Mouse (Mus musculus) large intestine, adult 2 months (tissue): ENCODE data around the gene Zscan26. TPM values are rescaled to one million over a fixed set of nuclear protein-coding genes. Genes with fewer than 3 reads are reported as not detected.
"Not testable (repeated sequence)": the region's sequence is repeated elsewhere in the genome, so short reads cannot be mapped to it uniquely, and the experiment has no call there.

Experiments
- DNase-seq: peaks from one replicate; pipeline ENCODE4 v3.0.0-alpha.2; 2012; ENCODE audit warnings: low read depth, low spot score
- WGBS: fragments of 180-500 bp; shearing (Covaris S2); methylation state at CpG from one replicate; pipeline ENCODE4 v1.1.7; 2018; 5-methylcytosine and 5-hydroxymethylcytosine counted together
- polyA plus RNA-seq: library from polyadenylated mRNA; depleted of rRNA; stranded (reverse); fragments of >200 nt; gene quantifications from 2 replicates; pipeline ENCODE4 v1.2.3, GENCODE M21; 2012

Gene Zscan26
- polyA plus RNA-seq, 1 experiment, result 8.3 TPM

DNA sequence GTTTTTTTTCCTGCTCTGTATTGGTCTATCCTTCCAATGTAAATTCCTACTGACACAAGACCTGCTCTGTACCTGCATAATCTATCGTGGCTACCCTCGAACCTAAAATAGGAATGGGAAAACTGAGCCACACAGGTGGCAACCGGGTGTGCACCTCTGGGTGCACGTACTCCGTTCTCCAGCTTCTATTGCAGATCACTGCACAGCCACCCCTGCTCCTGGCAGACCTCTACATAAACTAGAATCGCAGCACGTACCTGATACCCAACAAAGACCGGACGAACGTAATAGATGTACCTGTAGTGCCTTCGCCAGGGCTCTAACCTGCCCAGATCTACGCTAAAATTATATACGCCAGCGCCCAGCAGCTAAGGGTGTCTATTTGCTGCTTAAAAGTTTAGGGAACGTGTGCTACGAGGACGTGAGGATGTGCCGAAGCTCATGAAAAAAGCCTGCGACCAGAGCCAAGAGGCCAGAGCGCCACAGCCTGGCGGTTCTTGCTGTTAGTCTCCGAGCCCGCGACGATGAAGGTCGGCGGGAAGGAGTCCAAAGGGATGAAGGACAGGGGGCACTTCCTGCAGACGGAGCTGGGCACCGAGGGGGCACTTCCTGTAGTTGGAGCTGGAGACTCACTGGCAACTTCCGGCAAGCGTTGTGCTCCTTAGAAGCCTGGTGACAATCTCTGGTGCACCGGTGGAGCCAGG is 12.9 kb downstream of the Zscan26 start, which contains the start of gene Pgbd1:
Gene Pgbd1 (minus strand): TSS at position 556 of the 704 bp plus-strand sequence.
- under 1% methylated on average over 32 of the region's 32 CpGs for WGBS
- DNase-seq, result peak; percentile 29

- 81% methylated on average over 4 of the region's 4 CpGs for WGBS
- DNase-seq, result no peak
Observed at GRCm38 (mm10) chr13:21435476-21435875, 18.1 kb downstream of the Zscan26 start.

DNA sequence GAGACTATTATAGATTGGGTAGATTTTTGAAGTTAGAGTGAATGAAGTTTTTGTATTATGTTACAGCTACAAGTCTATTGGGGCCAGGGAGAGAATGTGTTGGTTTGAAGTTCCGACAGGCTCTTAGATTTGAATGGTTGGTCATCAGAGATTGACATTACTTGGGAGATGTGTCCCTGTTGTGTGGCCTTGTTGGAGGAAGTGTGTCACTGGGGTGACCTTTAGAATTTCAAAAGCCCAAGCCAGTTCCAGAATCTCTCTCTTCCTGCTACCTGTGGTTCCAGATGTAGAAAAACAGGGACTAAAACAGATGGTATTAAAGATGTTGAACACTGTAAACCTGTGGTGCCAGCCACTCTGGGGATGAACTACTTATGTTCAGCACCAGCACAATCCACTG is 25.9 kb downstream of the Zscan26 start:
- DNase-seq, result no peak
- WGBS, result 98% methylated on average over 1 of the region's 1 CpGs

DNA sequence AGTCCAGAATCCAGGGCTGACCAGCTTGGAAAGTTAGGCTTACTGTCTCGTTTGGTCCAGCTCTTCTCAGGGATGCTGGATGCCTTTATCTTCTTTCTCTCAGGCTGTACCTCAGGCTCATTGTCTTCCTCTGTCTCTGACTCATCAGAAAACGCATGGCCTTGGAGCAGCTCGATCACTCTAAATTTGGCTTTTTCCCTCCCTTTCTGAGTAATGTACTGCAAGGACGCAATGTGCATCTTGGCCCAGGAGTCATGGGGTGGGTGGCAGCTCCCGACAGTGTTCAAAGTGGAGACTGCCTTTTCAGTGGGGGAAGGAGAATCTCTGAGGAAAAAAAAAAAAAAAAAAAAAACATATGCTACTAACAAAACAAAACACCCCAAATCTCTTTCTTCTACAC is 30.2 kb downstream of the Zscan26 start:
- DNase-seq, result no peak
- 79% methylated on average over 5 of the region's 5 CpGs for WGBS

DNA sequence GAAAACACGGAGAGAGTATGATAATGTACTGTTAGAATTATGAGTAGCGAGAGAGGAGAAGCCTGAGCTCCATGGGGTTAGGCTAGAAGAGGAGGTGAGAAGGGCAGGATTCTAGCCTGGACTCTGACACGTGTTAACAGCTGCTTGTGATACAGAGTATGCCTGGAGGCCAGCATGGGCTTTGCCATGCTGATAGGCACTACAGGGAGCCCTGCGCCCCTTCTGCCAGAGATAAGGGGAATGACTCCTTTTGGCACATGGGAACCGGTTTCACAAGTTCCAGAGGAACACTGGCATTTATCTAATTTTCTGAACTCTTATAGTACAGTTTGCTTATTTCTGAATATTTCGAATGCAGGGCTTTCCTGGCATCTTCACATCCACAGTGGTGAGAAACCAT is 34.7 kb downstream of the Zscan26 start:
- 60% methylated on average over 6 of the region's 6 CpGs for WGBS

DNA sequence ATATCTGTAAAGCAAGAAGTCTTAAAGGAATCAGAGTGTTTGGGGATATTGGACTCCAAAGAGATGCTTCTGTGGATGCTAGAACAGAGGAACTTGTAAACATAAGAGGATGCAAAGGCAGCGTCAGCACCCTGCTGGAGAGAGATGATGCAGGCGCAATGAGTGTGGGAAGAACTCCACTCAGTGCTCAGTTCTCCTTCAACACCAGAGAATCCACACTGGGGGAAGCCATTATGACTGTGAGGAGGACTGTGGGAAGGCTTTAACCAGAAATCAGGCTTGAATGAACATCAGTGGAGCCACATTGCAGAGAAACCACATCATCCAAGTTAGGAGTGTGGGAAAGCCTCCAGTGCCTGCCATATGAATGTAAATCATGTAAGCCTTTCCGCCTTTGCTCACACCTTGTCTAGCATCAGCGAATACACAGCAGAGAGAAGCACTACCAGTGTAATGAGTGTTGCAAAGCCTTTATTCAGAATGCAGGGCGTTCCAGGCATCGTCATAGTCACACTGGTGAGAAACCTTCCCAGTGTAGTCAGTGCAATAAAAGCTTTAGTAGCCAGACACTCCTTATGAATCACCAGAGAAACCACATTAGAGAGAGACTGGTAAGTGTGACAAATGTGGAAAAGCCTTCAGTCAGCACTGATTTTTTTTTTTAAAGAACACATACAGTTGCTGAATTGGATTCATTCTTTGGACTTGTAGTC is 36.1 kb downstream of the Zscan26 start:
- no peak for DNase-seq
- 55% methylated on average over 6 of the region's 6 CpGs for WGBS

More for the DNA sequence above, 34.7 kb downstream of the Zscan26 start:
- DNase-seq, result no peak

- DNase-seq, result no peak
- 89% methylated on average over 2 of the region's 2 CpGs for WGBS
Observed at GRCm38 (mm10) chr13:21415750-21416149, 37.8 kb downstream of the Zscan26 start.

- no peak for DNase-seq
- 74% methylated on average over 4 of the region's 4 CpGs for WGBS
Observed at GRCm38 (mm10) chr13:21415266-21415665, 38.3 kb downstream of the Zscan26 start.

- DNase-seq, result no peak
- 50% methylated on average over 15 of the region's 15 CpGs for WGBS
Observed at GRCm38 (mm10) chr13:21414231-21415212, 39.0 kb downstream of the Zscan26 start.

DNA sequence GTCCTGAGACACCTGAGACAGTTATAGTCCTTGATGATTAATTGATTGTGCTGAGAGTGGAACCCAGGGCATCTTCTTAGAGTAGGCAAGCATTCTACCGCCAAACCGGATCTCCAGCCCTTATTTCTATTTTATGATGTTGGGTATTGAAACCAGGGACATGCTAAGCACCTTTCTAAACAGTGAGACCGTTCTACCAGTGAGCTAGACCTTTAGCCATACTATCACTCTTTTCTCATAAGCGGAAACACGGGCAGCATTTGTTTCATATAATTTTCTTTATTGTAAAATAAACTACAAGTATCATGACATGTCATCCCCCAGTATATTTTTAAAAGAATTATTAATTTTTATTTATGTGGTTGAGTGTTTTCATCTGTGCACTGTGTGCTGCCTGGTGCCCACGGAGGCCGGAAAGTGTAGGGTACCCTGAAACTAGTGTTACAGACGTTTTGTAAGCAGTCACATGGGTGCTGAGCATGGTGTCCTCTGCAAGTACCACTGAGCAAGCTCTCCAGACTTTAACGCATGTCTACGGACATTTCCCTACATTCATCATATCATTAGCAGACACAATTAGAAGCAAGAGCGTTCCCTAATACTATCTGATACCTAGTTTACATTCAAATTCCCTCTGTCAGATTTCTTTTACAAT is 44.6 kb downstream of the Zscan26 start:
- WGBS, result 57% methylated on average over 11 of the region's 11 CpGs

DNA sequence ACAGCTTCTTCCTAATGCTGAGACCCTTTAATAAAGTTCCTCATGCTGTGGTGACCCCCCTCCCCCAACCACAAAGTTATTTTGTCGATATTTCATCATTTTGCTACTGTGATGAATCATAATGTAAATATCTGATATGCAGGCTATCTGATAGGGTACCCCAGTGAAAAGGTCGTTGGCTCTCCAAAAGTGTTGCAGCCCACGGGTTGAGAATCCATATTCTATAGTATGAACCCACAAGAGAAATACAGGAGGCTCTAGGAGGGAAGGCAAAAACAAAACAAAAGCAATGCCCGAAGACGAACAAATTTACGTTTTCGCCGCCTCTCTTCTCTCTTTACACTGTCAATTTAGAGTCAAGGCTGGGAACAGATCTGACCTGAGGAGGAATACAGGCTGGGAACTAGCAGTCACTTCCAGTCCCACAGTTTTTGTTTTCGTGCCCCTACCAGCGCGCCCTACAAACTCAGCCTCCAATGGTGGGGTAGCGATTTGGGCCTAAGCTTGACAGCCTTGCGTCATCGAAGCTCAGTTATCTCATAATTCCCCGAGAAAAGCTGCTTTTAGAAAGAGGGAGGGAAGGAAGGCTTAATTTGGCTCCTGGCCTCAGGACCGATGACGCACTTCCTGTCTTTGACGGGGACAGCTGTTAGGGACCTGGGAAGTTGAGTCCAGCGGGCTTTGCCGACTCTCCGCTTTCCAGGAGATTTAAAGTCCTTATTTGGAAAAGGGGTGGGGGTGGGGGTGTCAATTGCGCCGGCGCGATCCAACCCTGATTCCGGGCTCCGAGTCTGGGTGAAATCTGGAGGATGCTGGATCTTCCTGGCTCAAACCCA is 45.3 kb downstream of the Zscan26 start:
- peak; percentile 74 for DNase-seq
- WGBS, result 3% methylated on average over 27 of the region's 27 CpGs

More for the DNA sequence above, 44.6 kb downstream of the Zscan26 start:
- no peak for DNase-seq

GRCm38 (mm10) chr13:21407341-21407740 is 46.2 kb downstream of the Zscan26 start:
- WGBS, result 83% methylated on average over 11 of the region's 11 CpGs
- no peak for DNase-seq

DNA sequence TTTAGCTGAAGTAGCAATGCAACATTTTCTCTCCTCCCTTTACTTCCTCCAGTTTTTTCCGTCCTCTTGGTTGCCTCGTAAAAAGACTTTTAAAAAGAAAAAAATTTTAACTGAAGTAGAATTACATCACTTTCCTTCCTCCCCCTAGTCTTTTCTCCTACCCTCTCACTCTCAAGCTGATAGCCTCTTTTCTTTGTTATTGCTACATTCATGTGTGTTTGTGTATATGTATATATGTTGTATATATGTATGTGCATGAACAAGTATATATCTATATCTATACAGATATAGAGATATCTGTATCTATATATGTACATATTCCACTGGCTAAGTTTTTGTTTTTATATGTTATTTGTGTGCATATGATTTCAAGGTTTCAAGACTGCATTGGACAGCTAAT is 50.7 kb downstream of the Zscan26 start:
- 0% methylated on average over 2 of the region's 2 CpGs for WGBS
- DNase-seq, result no peak

GRCm38 (mm10) chr13:21402287-21402846 is 51.2 kb downstream of the Zscan26 start, which contains the start of gene Zkscan3:
Gene Zkscan3, minus strand, starts transcription at chr13:21402755.
- peak; percentile 60 for DNase-seq
- WGBS, result under 1% methylated on average over 35 of the region's 35 CpGs

- 14% methylated on average over 12 of the region's 12 CpGs for WGBS
Observed at GRCm38 (mm10) chr13:21401636-21402286, 51.8 kb downstream of the Zscan26 start.

DNA sequence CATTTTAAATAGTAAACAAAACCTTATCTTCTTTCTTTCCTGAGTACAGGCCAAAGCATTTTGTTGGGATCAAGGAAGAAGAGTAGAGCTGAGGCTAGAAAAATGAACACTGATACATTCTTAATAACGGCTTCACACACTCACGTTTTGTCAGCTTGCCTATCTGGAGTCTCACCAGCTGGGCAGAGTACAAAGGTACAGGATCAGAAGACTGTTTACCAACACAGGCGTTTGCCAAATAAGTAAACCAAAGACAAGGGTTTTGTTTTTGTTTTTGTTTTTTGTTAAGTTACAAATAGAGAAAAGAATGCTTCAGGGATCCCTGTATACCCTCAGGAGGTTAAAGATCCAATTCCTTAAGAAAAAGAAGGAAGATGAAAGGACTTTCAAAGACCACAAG is 52.4 kb downstream of the Zscan26 start:
- 40% methylated on average over 3 of the region's 3 CpGs for WGBS
- DNase-seq, result no peak

More at GRCm38 (mm10) chr13:21401636-21402286, 51.8 kb downstream of the Zscan26 start:
- no peak for DNase-seq

DNA sequence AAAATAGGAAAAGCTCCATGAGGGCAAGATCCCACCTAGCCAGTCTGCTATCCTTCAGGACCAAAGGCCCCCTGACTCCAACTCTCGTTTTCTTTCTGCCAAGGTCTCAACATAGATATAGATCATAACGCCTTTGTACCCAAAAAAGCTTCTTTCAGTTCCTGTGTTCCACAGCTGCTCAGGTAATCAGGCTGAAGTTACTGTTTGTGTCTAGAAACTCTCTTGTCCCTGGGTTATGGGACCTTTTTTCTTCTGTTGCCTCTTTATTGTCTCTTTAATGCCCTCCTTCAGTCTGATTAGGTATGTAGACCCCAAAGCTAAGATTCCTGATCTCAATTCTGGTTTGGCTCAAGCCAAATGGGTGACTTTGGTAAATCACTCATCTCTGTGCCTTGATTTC is 56.0 kb downstream of the Zscan26 start:
- 86% methylated on average over 2 of the region's 2 CpGs for WGBS
- DNase-seq, result no peak

- DNase-seq, result not testable (repeated sequence)
- 96% methylated on average over 18 of the region's 18 CpGs for WGBS
Observed at GRCm38 (mm10) chr13:21396048-21396447, 57.5 kb downstream of the Zscan26 start.
